Mouse (Mus musculus) ovary, postnatal 14 days (tissue): ENCODE data around the gene Serpina3a.
A peak's percentile ranks its signal among the peaks of the same experiment; 100 is the strongest.
"Not testable (repeated sequence)": the region's sequence is repeated elsewhere in the genome, so short reads cannot be mapped to it uniquely, and the experiment has no call there.

Experiments
- DNase-seq: peaks from one replicate; pipeline ENCODE4 v3.0.0; 2022; ENCODE audit warnings: low spot score

The Serpina3a gene

GRCm38 (mm10) chr12:104112333-104112732, at the start of gene Serpina3a:
TSS of gene Serpina3a (plus strand) at chr12:104112724.
- DNase-seq = not testable (repeated sequence)

- DNase-seq = no peak
These were observed 48.0 kb upstream of the Serpina3a start for GRCm38 (mm10) chr12:104064532-104064931.

GRCm38 (mm10) chr12:104064996-104065395, 47.5 kb upstream of the Serpina3a start:
- no peak for DNase-seq

- peak; percentile 61 for DNase-seq
These were observed 46.3 kb upstream of the Serpina3a start for GRCm38 (mm10) chr12:104066241-104066640.

GRCm38 (mm10) chr12:104067549-104067948, 45.0 kb upstream of the Serpina3a start:
- DNase-seq = peak; percentile 37

GRCm38 (mm10) chr12:104069620-104070019, 42.9 kb upstream of the Serpina3a start:
- DNase-seq = peak; percentile 61

GRCm38 (mm10) chr12:104071708-104072107, 40.8 kb upstream of the Serpina3a start:
- DNase-seq = no peak

GRCm38 (mm10) chr12:104072286-104072685, 40.2 kb upstream of the Serpina3a start:
- no peak for DNase-seq

GRCm38 (mm10) chr12:104090119-104090518, 22.4 kb upstream of the Serpina3a start:
- DNase-seq = no peak

GRCm38 (mm10) chr12:104091303-104091702, 21.2 kb upstream of the Serpina3a start:
- DNase-seq = no peak

- DNase-seq = no peak
These were observed 11.8 kb upstream of the Serpina3a start, which contains the start of gene Serpina5 for GRCm38 (mm10) chr12:104100768-104101167. TSS of gene Serpina5 (plus strand) at chr12:104101113.

GRCm38 (mm10) chr12:104105847-104106246, 6.7 kb upstream of the Serpina3a start:
- DNase-seq = no peak

- no peak for DNase-seq
These were observed 5.6 kb upstream of the Serpina3a start for GRCm38 (mm10) chr12:104106919-104107318.

- DNase-seq = no peak
These were observed 4.0 kb upstream of the Serpina3a start for GRCm38 (mm10) chr12:104108507-104108906.

GRCm38 (mm10) chr12:104114921-104115579, 2.5 kb downstream of the Serpina3a start:
- DNase-seq = no peak

GRCm38 (mm10) chr12:104123097-104123496, 10.6 kb downstream of the Serpina3a start:
- no peak for DNase-seq

GRCm38 (mm10) chr12:104123996-104124395, 11.5 kb downstream of the Serpina3a start:
- DNase-seq = no peak

GRCm38 (mm10) chr12:104125021-104125560, 12.6 kb downstream of the Serpina3a start:
- no peak for DNase-seq

- no peak for DNase-seq
These were observed 15.2 kb downstream of the Serpina3a start, which contains the start of gene Serpina3b for GRCm38 (mm10) chr12:104127696-104128095. TSS of gene Serpina3b (plus strand) at chr12:104127996.

GRCm38 (mm10) chr12:104131041-104131440, 18.5 kb downstream of the Serpina3a start:
- DNase-seq = no peak

GRCm38 (mm10) chr12:104138216-104138615, 25.7 kb downstream of the Serpina3a start:
- no peak for DNase-seq

GRCm38 (mm10) chr12:104140543-104141103, 28.1 kb downstream of the Serpina3a start:
- no peak for DNase-seq

GRCm38 (mm10) chr12:104141506-104141905, 29.0 kb downstream of the Serpina3a start:
- no peak for DNase-seq
